Mouse (Mus musculus): ENCODE results near the gene Hdac4. TPM values are rescaled to one million over a fixed set of nuclear protein-coding genes. Genes with fewer than 3 reads are reported as not detected.

The Hdac4 gene
- polyA plus RNA-seq, 1 experiment: 0.35 TPM

DNA sequence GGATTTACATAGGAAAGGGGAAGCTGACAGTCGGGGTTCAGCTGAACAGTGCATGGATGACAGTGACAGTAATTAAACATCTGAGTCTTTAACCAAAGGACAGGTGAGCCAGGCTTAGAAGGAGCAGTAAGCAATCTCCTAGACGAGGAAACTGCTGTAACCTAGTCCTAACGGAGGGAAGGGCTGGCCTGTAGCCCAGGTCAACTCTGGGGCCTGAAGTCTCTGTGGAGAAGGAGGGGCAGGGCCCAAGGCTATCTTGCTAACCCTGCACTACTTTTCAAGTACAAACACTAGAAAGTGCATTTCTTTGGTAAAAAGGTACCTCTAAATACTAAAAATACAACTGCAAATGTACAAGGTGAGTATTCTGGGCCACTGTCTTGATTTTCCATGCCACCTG is 169.1 kb downstream of the Hdac4 start:
- no peaks in the 10 kb centered on the region for H3K27me3 ChIP-seq (ENCODE audit: control insufficient read depth)
- H3K9me3 ChIP-seq (ENCODE audit: control insufficient read depth, low read length): no peaks in the 10 kb centered on the region
- H3K36me3 ChIP-seq (ENCODE audit: control insufficient read depth): peaks cover 13% of the 10 kb centered on the region
- H3K4me1 ChIP-seq (ENCODE audit: control insufficient read depth): no peaks in the 10 kb centered on the region
- H3K4me3 ChIP-seq (replicated peaks): no peak overlapping the region
- TF ChIP-seq TAL1 (IDR thresholded peaks at IDR 0.05; ENCODE audit: low read length) (no peak), GATA1 (IDR thresholded peaks at IDR 0.05; ENCODE audit: low read length) (no peak)

DNA sequence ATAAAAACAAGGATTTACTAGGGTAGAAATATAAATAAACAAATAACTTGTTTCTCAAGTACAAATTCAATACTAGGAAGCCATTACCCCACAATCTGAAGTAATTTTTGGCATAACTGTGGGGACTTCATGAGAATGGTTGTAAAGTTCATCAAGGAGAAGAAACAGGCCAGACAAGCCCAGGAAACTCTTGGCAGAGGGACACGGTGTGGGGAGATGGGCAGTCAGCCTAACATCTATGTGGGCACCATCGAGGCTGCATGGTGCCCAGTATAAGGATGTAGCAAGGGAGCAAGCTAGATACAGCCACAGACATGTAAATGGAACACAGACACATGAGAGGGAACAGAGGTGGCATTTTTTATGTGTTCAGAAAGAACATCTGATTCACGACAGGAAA is 171.6 kb downstream of the Hdac4 start:
- no peak for TF ChIP-seq TAL1 (IDR thresholded peaks at IDR 0.05; ENCODE audit: low read length)
- TF ChIP-seq GATA1 (IDR thresholded peaks at IDR 0.05; ENCODE audit: low read length): no peak
- peaks cover 8% of the 10 kb centered on the region for H3K36me3 ChIP-seq (ENCODE audit: control insufficient read depth)
- no peaks in the 10 kb centered on the region for H3K9me3 ChIP-seq (ENCODE audit: control insufficient read depth, low read length)
- H3K4me1 ChIP-seq (ENCODE audit: control insufficient read depth): no peaks in the 10 kb centered on the region
- no peak overlapping the region for H3K4me3 ChIP-seq (replicated peaks)
- no peaks in the 10 kb centered on the region for H3K27me3 ChIP-seq (ENCODE audit: control insufficient read depth)

DNA sequence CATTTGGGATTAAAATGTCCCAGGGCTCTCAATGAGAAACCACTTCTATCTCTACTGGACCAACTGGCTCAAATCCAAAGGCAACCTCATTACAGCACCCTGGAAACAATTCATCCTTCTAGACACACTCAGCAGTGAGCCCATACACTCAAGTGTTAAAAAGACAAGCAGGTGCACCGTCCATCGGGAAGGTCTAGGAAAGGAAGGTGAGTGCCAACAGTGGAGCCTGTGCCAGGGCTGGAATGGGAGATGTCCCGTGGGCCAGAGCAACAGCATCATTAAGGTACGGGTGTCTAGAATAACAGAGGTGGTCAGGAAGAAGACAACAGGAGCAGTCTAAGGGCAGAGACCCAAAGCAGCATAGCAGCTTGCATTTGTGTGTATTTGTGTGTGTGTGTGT is 173.5 kb downstream of the Hdac4 start:
- no peak for TF ChIP-seq GATA1 (IDR thresholded peaks at IDR 0.05; ENCODE audit: low read length)
- no peak for TF ChIP-seq TAL1 (IDR thresholded peaks at IDR 0.05; ENCODE audit: low read length)
- H3K4me3 ChIP-seq (replicated peaks): no peak overlapping the region
- peaks cover 4% of the 10 kb centered on the region; the same call in 1 of the 2 replicates for H3K36me3 ChIP-seq (ENCODE audit: control insufficient read depth)
- no peaks in the 10 kb centered on the region for H3K27me3 ChIP-seq (ENCODE audit: control insufficient read depth)
- no peaks in the 10 kb centered on the region for H3K9me3 ChIP-seq (ENCODE audit: control insufficient read depth, low read length)
- H3K4me1 ChIP-seq (ENCODE audit: control insufficient read depth): no peaks in the 10 kb centered on the region

DNA sequence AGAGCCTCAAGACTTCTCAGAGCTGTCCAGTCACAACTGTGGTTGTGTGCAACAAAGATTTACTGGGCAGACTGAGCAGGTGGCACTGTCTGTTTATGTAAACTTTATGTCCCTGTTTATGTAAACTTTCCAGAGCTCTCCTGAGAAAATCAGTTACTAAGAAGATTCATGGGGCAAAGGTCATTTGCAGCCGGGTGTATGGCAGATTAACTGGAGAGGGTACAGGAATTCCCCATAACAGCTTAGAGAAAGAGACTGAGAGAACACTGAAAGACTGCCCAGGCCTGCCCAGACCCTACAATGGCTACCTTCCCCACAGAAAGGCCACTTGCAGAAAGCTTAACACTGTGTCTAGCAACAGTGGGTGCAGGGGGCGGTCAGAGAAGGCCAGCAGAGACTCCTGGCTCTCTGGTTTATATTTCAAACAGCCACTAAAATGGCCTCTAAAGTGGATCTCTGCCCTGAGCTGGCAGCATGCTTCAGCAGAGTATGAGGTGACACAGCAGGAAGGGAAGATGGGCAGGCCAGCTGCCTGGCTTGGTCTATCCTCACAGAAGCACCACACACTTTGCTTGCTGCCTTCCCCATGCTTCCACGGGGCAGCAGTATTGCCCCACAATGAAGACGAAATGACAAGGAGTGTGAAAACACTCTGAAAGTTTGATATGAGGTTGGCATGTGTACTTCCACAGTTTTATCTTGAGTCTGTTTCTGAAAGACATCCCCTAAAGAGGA is 179.4 kb downstream of the Hdac4 start:
- Histone ChIP-seq H3K4me3 (replicated peaks) (no peak overlapping the region), H3K27me3 (ENCODE audit: control insufficient read depth) (no peaks in the 10 kb centered on the region), H3K4me1 (ENCODE audit: control insufficient read depth) (no peaks in the 10 kb centered on the region), H3K9me3 (ENCODE audit: control insufficient read depth, low read length) (no peaks in the 10 kb centered on the region), H3K36me3 (ENCODE audit: control insufficient read depth) (peaks cover 3% of the 10 kb centered on the region)
- TF ChIP-seq GATA1 (IDR thresholded peaks at IDR 0.05; ENCODE audit: low read length) (no peak), TAL1 (IDR thresholded peaks at IDR 0.05; ENCODE audit: low read length) (no peak)

- peaks cover 3% of the 10 kb centered on the region for H3K36me3 ChIP-seq (ENCODE audit: control insufficient read depth)
- H3K4me3 ChIP-seq (replicated peaks): no peak overlapping the region
- no peaks in the 10 kb centered on the region for H3K27me3 ChIP-seq (ENCODE audit: control insufficient read depth)
- TF ChIP-seq TAL1 (IDR thresholded peaks at IDR 0.05; ENCODE audit: low read length) (no peak), GATA1 (IDR thresholded peaks at IDR 0.05; ENCODE audit: low read length) (no peak)
- no peaks in the 10 kb centered on the region for H3K9me3 ChIP-seq (ENCODE audit: control insufficient read depth, low read length)
- no peaks in the 10 kb centered on the region for H3K4me1 ChIP-seq (ENCODE audit: control insufficient read depth)
Observed at GRCm38 (mm10) chr1:92015252-92015651, 180.2 kb downstream of the Hdac4 start.

DNA sequence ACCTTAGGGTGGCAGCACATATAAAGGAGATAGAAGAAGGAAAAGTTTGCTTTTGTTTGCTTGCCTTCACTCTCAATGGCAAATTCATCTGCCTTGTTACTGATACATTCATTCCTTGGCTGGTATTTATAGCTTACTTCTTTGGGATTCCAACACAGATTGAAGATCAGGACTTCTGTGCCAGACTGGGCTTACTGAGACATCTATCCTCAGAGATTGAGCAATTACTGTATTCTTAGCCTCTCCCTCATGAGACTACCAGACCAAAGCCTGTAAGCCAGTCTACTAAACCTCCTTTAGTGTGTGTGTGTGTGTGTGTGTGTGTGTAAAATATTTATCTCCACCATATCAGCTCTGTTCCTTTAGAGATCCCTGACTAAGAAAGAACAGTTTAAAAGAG is 181.0 kb downstream of the Hdac4 start:
- Histone ChIP-seq H3K9me3 (ENCODE audit: control insufficient read depth, low read length) (no peaks in the 10 kb centered on the region), H3K4me3 (replicated peaks) (no peak overlapping the region), H3K27me3 (ENCODE audit: control insufficient read depth) (no peaks in the 10 kb centered on the region), H3K4me1 (ENCODE audit: control insufficient read depth) (no peaks in the 10 kb centered on the region), H3K36me3 (ENCODE audit: control insufficient read depth) (peaks cover 3% of the 10 kb centered on the region)
- TF ChIP-seq TAL1 (IDR thresholded peaks at IDR 0.05; ENCODE audit: low read length): no peak
- TF ChIP-seq GATA1 (IDR thresholded peaks at IDR 0.05; ENCODE audit: low read length): no peak

- TF ChIP-seq GATA1 (IDR thresholded peaks at IDR 0.05; ENCODE audit: low read length) (no peak), TAL1 (IDR thresholded peaks at IDR 0.05; ENCODE audit: low read length) (no peak)
- H3K36me3 ChIP-seq (ENCODE audit: control insufficient read depth): no peaks in the 10 kb centered on the region
Observed at GRCm38 (mm10) chr1:92006666-92007065, 188.8 kb downstream of the Hdac4 start.

GRCm38 (mm10) chr1:92005617-92005940 is 189.9 kb downstream of the Hdac4 start:
- no peaks in the 10 kb centered on the region for H3K27me3 ChIP-seq (ENCODE audit: control insufficient read depth)
- no peaks in the 10 kb centered on the region for H3K9me3 ChIP-seq (ENCODE audit: control insufficient read depth, low read length)
- no peak overlapping the region for H3K4me3 ChIP-seq (replicated peaks)
- TF ChIP-seq TAL1 (IDR thresholded peaks at IDR 0.05; ENCODE audit: low read length): no peak
- no peak for TF ChIP-seq GATA1 (IDR thresholded peaks at IDR 0.05; ENCODE audit: low read length)
- H3K4me1 ChIP-seq (ENCODE audit: control insufficient read depth): no peaks in the 10 kb centered on the region
- no peaks in the 10 kb centered on the region for H3K36me3 ChIP-seq (ENCODE audit: control insufficient read depth)

More at GRCm38 (mm10) chr1:92006666-92007065, 188.8 kb downstream of the Hdac4 start:
- H3K27me3 ChIP-seq (ENCODE audit: control insufficient read depth): no peaks in the 10 kb centered on the region
- no peaks in the 10 kb centered on the region for H3K4me1 ChIP-seq (ENCODE audit: control insufficient read depth)
- H3K9me3 ChIP-seq (ENCODE audit: control insufficient read depth, low read length): no peaks in the 10 kb centered on the region
- no peak overlapping the region for H3K4me3 ChIP-seq (replicated peaks)

GRCm38 (mm10) chr1:92004906-92005616 is 190.4 kb downstream of the Hdac4 start:
- H3K4me1 ChIP-seq (ENCODE audit: control insufficient read depth): no peaks in the 10 kb centered on the region
- H3K4me3 ChIP-seq (replicated peaks): no peak overlapping the region
- H3K27me3 ChIP-seq (ENCODE audit: control insufficient read depth): no peaks in the 10 kb centered on the region
- no peaks in the 10 kb centered on the region for H3K9me3 ChIP-seq (ENCODE audit: control insufficient read depth, low read length)
- H3K36me3 ChIP-seq (ENCODE audit: control insufficient read depth): no peaks in the 10 kb centered on the region
- no peak for TF ChIP-seq TAL1 (IDR thresholded peaks at IDR 0.05; ENCODE audit: low read length)
- TF ChIP-seq GATA1 (IDR thresholded peaks at IDR 0.05; ENCODE audit: low read length): no peak
